Mouse (Mus musculus) adrenal gland, adult 18-20 months (tissue): Measurements from ENCODE around the gene Chrm3. TPM values are rescaled to one million over a fixed set of nuclear protein-coding genes. Genes with fewer than 3 reads are reported as not detected.
A peak's percentile ranks its signal among the peaks of the same experiment; 100 is the strongest.

Source experiments
- DNase-seq, 2 experiments: peaks; one replicate each; pipeline ENCODE4 v3.0.0; 2021 to 2022; ENCODE audit warnings: low spot score in 2 of 2
- total RNA-seq, 2 experiments: library from RNA; stranded (reverse); gene quantifications; 1 replicate in 1 of 2; 2 replicates in 1 of 2; pipeline ENCODE4 v1.2.3; 2021

The Chrm3 gene
- total RNA-seq, 2 experiments from 2014 or later, result 2.4 to 2.9 TPM

GRCm38 (mm10) chr13:9900653-9901385 lies 459.8 kb downstream of the Chrm3 start:
- DNase-seq, result no peak

GRCm38 (mm10) chr13:9898664-9899369 lies 461.8 kb downstream of the Chrm3 start:
- DNase-seq, result no peak

GRCm38 (mm10) chr13:9897231-9897630 lies 463.4 kb downstream of the Chrm3 start:
- DNase-seq, result no peak

GRCm38 (mm10) chr13:9895045-9895625 lies 465.5 kb downstream of the Chrm3 start:
- no peak for DNase-seq

- DNase-seq, result no peak
Measured at GRCm38 (mm10) chr13:9891088-9891487, 469.6 kb downstream of the Chrm3 start.

GRCm38 (mm10) chr13:9890460-9890859 lies 470.2 kb downstream of the Chrm3 start:
- DNase-seq, result no peak

- no peak for DNase-seq
Measured at GRCm38 (mm10) chr13:9889954-9890353, 470.7 kb downstream of the Chrm3 start.

GRCm38 (mm10) chr13:9888284-9888683 lies 472.4 kb downstream of the Chrm3 start:
- no peak for DNase-seq

- DNase-seq, result no peak
Measured at GRCm38 (mm10) chr13:9887261-9887660, 473.4 kb downstream of the Chrm3 start.

GRCm38 (mm10) chr13:9886465-9887135 lies 474.0 kb downstream of the Chrm3 start:
- DNase-seq, result no peak

- DNase-seq, result peak; percentile 58 to 62
Measured at GRCm38 (mm10) chr13:9882362-9883282, 478.0 kb downstream of the Chrm3 start.

- no peak for DNase-seq
Measured at GRCm38 (mm10) chr13:9881930-9882329, 478.7 kb downstream of the Chrm3 start.

- no peak for DNase-seq
Measured at GRCm38 (mm10) chr13:9880401-9880800, 480.2 kb downstream of the Chrm3 start.

GRCm38 (mm10) chr13:9878596-9879010 lies 482.0 kb downstream of the Chrm3 start:
- DNase-seq, result no peak

- no peak for DNase-seq
Measured at GRCm38 (mm10) chr13:9873377-9873776, 487.3 kb downstream of the Chrm3 start.

GRCm38 (mm10) chr13:9866161-9866560 lies 494.5 kb downstream of the Chrm3 start:
- no peak for DNase-seq

GRCm38 (mm10) chr13:9847515-9847914 lies 513.1 kb downstream of the Chrm3 start:
- no peak for DNase-seq

GRCm38 (mm10) chr13:9846543-9847434 lies 513.9 kb downstream of the Chrm3 start:
- peak; percentile 64 to 68 for DNase-seq

- peak; percentile 75 to 82 for DNase-seq
Measured at GRCm38 (mm10) chr13:9834146-9834679, 526.4 kb downstream of the Chrm3 start.
